In genomic region chr6:134916641-134917040, GRCm38 (mm10) we compare ENCODE assay signal across 8 mouse cellular contexts. TPM values are rescaled to one million over a fixed set of nuclear protein-coding genes. Genes with fewer than 3 reads are reported as not detected.
DNase-seq lines count a peak whose midpoint lies in the region; ATAC-seq and TF ChIP-seq lines count a peak whose summit lies in the region.

No protein-coding gene starts in this region.

- no peak for ATAC-seq in embryonic facial prominence, embryonic 13.5 days (ENCODE audit: insufficient number of reproducible peaks, insufficient read depth, low FRiP score, low TSS enrichment, low read depth)
- peak; percentile 14 for ATAC-seq in inflammation-experienced regulatory T-cells, adult 6 months
- ATAC-seq in cerebellum, adult (ENCODE audit: insufficient number of reproducible peaks, low FRiP score, low TSS enrichment), result no peak

- no peak overlapping the region for H3K27ac ChIP-seq in liver, adult 2 months (replicated peaks; ENCODE audit: insufficient read depth, low read depth, low read length)
- H3K27ac ChIP-seq in embryonic facial prominence, embryonic 13.5 days, result peak overlapping the region; percentile 68
- H3K27ac ChIP-seq in small intestine, adult 2 months (ENCODE audit: insufficient read depth, low read depth, low read length), result peak overlapping the region; percentile 64

- no peaks in the 10 kb centered on the region for H3K27me3 ChIP-seq in liver, adult 2 months (ENCODE audit: control insufficient read depth, insufficient read depth, low read length)
- H3K27me3 ChIP-seq in embryonic facial prominence, embryonic 13.5 days, result no peaks in the 10 kb centered on the region
- no peaks in the 10 kb centered on the region for H3K27me3 ChIP-seq in small intestine, adult 2 months (ENCODE audit: control insufficient read depth, insufficient read depth, low read length)

- WGBS in liver, adult 2 months, result 11% methylated on average over 11 of the region's 11 CpGs
- WGBS in embryonic facial prominence, embryonic 13.5 days, result 0% methylated on average over 11 of the region's 11 CpGs
- 1% methylated on average over 11 of the region's 11 CpGs for WGBS in lung, adult 2 months
- WGBS in small intestine, adult 2 months, result under 1% methylated on average over 11 of the region's 11 CpGs

- peak overlapping the region; percentile 28 for H3K9ac ChIP-seq in liver, adult 2 months (ENCODE audit: low read depth, low read length)
- H3K9ac ChIP-seq in embryonic facial prominence, embryonic 13.5 days, result peak overlapping the region; percentile 69

- TF ChIP-seq POLR2A in liver, adult 2 months (IDR thresholded peaks at IDR 0.05; ENCODE audit: extremely low read depth, insufficient read depth, low read length), result no peak
- peak; percentile 20; the same call in 1 of the 2 replicates for TF ChIP-seq POLR2A in lung, adult 2 months (IDR thresholded peaks at IDR 0.05; ENCODE audit: borderline replicate concordance, extremely low read depth, low read depth, low read length)
- no peak; the same call in 1 of the 2 replicates for TF ChIP-seq POLR2A in small intestine, adult 2 months (IDR thresholded peaks at IDR 0.05; ENCODE audit: low read depth, low read length)

- H3K4me2 ChIP-seq in embryonic facial prominence, embryonic 13.5 days, result peak overlapping the region; percentile 81

- no peak for DNase-seq in liver, adult 2 months (ENCODE audit: extremely low read depth, low read depth, low spot score)
- no peak for DNase-seq in liver
- DNase-seq in lung, adult 2 months, result peak; percentile 60
- no peak for DNase-seq in c-Kit-positive CD71-positive TER-119-positive erythroid progenitor cells, embryonic 14.5 days (ENCODE audit: low spot score)

- H3K4me1 ChIP-seq in liver, adult 2 months (ENCODE audit: control insufficient read depth, insufficient read depth, low read length), result peaks cover 3% of the 10 kb centered on the region
- H3K4me1 ChIP-seq in embryonic facial prominence, embryonic 13.5 days, result peaks cover 5% of the 10 kb centered on the region; the same call in 1 of the 2 replicates
- H3K4me1 ChIP-seq in lung, adult 2 months (ENCODE audit: control insufficient read depth, insufficient read depth, low read length), result no peaks in the 10 kb centered on the region
- H3K4me1 ChIP-seq in small intestine, adult 2 months (ENCODE audit: control insufficient read depth, insufficient read depth, insufficient read length, low read length), result peaks cover 9% of the 10 kb centered on the region

- no peaks in the 10 kb centered on the region for H3K9me3 ChIP-seq in embryonic facial prominence, embryonic 13.5 days

- H3K79me2 ChIP-seq in liver, adult 2 months (ENCODE audit: control insufficient read depth, insufficient read depth, low read length), result peaks cover 5% of the 10 kb centered on the region; the same call in 1 of the 2 replicates

- H3K4me3 ChIP-seq in liver, adult 2 months (ENCODE audit: insufficient read depth, low read depth, low read length), result peak overlapping the region; percentile 48
- H3K4me3 ChIP-seq in embryonic facial prominence, embryonic 13.5 days, result peak overlapping the region; percentile 49
- H3K4me3 ChIP-seq in lung, adult 2 months (replicated peaks; ENCODE audit: extremely low read depth, low read depth, low read length), result peak overlapping the region; percentile 53
- H3K4me3 ChIP-seq in small intestine, adult 2 months (ENCODE audit: low read depth, low read length), result peak overlapping the region; percentile 58

- no peaks in the 10 kb centered on the region for H3K36me3 ChIP-seq in liver, adult 2 months (ENCODE audit: control insufficient read depth, insufficient read depth, low read length)
- no peaks in the 10 kb centered on the region for H3K36me3 ChIP-seq in embryonic facial prominence, embryonic 13.5 days
- H3K36me3 ChIP-seq in small intestine, adult 2 months (ENCODE audit: control insufficient read depth, insufficient read depth, low read length), result no peaks in the 10 kb centered on the region

- no peak for TF ChIP-seq CTCF in liver, adult 2 months (IDR thresholded peaks at IDR 0.05; ENCODE audit: low read depth, low read length)
- no peak for TF ChIP-seq CTCF in lung, adult 2 months (IDR thresholded peaks at IDR 0.05; ENCODE audit: insufficient read depth, low read length)
- no peak for TF ChIP-seq CTCF in small intestine, adult 2 months (IDR thresholded peaks at IDR 0.05; ENCODE audit: extremely low read depth, insufficient read length, insufficient replicate concordance, low read depth, low read length)

RNA-seq across cellular contexts. Expression of gene Cdkn1b, which starts 3.6 kb away (rescaled TPM):
- 14.4 and 16.2 TPM in 2 replicates for total RNA-seq in liver, adult 2 months (2014; rRNA removed)
- polyA plus RNA-seq in liver, adult 2 months (2012; rRNA removed), result 7.1 and 8.6 TPM in 2 replicates
- 18.9 and 24.4 TPM in 2 replicates for polyA plus RNA-seq in embryonic facial prominence, embryonic 13.5 days (2015; fragmentation: Nextera tagmentation; extraction: Ambion mirVana)
- polyA plus RNA-seq in inflammation-experienced regulatory T-cells, adult 6 months (2017; shearing (Covaris generic)), result 10 to 100 TPM; 29.4 to 55.7 (median 51.9) TPM
- 26.9 and 31.6 TPM in 2 replicates for polyA plus RNA-seq in lung, adult 2 months (2012; rRNA removed)
- 5.8 and 16.3 TPM in 2 replicates for polyA plus RNA-seq in small intestine, adult 2 months (2012; rRNA removed)

RNA-seq across cellular contexts. Expression of gene Gpr19, which starts 18.3 kb away (rescaled TPM):
- 4.7 and 4.8 TPM in 2 replicates for total RNA-seq in liver, adult 2 months (2014; rRNA removed)
- 4.9 and 6.9 TPM in 2 replicates for polyA plus RNA-seq in liver, adult 2 months (2012; rRNA removed)
- 9.1 TPM in 2 replicates for polyA plus RNA-seq in embryonic facial prominence, embryonic 13.5 days (2015; fragmentation: Nextera tagmentation; extraction: Ambion mirVana)
- polyA plus RNA-seq in inflammation-experienced regulatory T-cells, adult 6 months (2017; shearing (Covaris generic)), result 1 to 10 TPM; 5.7 to 9.1 (median 6.8) TPM
- polyA plus RNA-seq in lung, adult 2 months (2012; rRNA removed), result 6.0 and 9.2 TPM in 2 replicates
- polyA plus RNA-seq in small intestine, adult 2 months (2012; rRNA removed), result 1.8 and 6.7 TPM in 2 replicates
